Mouse (Mus musculus) adrenal gland, adult 10 weeks (tissue): ENCODE measurements around the gene Il22. TPM values are rescaled to one million over a fixed set of nuclear protein-coding genes. Genes with fewer than 3 reads are reported as not detected.

Source experiments
- polyA plus RNA-seq: library from polyadenylated mRNA; stranded (reverse); fragments of 350-450 nt; fragmentation: Illumina TruSeq; extraction: RNeasy Lipid Tissue Mini Kit (QIAGEN cat#74804); gene quantifications from one replicate; pipeline ENCODE4 v1.2.3, GENCODE M21; 2014; ENCODE audit warnings: low read depth, low replicate concordance

The Il22 gene
- polyA plus RNA-seq = not detected

GRCm38 (mm10) chr10:118204642-118205041 lies at the start of gene Il22:
Gene Il22 (plus strand): TSS chr10:118204942.

GRCm38 (mm10) chr10:118240680-118241079 lies 35.9 kb downstream of the Il22 start, which contains the start of gene Gm32717:
Gene Gm32717 (minus strand): TSS chr10:118240780.

GRCm38 (mm10) chr10:118258388-118258787 lies 53.6 kb downstream of the Il22 start, which contains the start of gene Gm32802:
Gene Gm32802 (plus strand): TSS chr10:118258688.

Other genes starting within 250 kb of the Il22 start
- gene Mdm1, start 63.1 kb upstream of the Il22 start, polyA plus RNA-seq = 13.7 TPM
- not detected for gene Gm32717, start 35.8 kb downstream of the Il22 start, polyA plus RNA-seq
- gene Gm32802, start 53.7 kb downstream of the Il22 start, polyA plus RNA-seq = not detected
- gene Iltifb, start 90.1 kb downstream of the Il22 start, polyA plus RNA-seq = not detected
- not detected for gene Gm9040, start 122.0 kb downstream of the Il22 start, polyA plus RNA-seq
- gene Gm9044, start 127.5 kb downstream of the Il22 start, polyA plus RNA-seq = not detected
- gene Gm9045, start 132.9 kb downstream of the Il22 start, polyA plus RNA-seq = not detected
- gene Gm9046, start 138.3 kb downstream of the Il22 start, polyA plus RNA-seq = not detected
- gene Gm9048, start 143.7 kb downstream of the Il22 start, polyA plus RNA-seq = not detected
- gene Gm9049, start 149.2 kb downstream of the Il22 start, polyA plus RNA-seq = not detected
- not detected for gene Ifng, start 236.1 kb downstream of the Il22 start, polyA plus RNA-seq